Mouse (Mus musculus): ENCODE measurements around the gene Pam16.
A peak's percentile ranks its signal among the peaks of the same experiment; 100 is the strongest.

- no peak for TF ChIP-seq POLR2A (IDR thresholded peaks at IDR 0.05; ENCODE audit: borderline replicate concordance, insufficient read depth, low read length)
- TF ChIP-seq CTCF (IDR thresholded peaks at IDR 0.05; ENCODE audit: borderline replicate concordance, insufficient read depth, low read depth, low read length): peak; percentile 96
Measured at GRCm38 (mm10) chr16:4607818-4608531, 16.8 kb downstream of the Pam16 start.

Measured in cerebellum, adult 2 months (tissue).